Mouse (Mus musculus) yolk sac, embryonic 10.5 days (tissue): ENCODE results near the gene Olfr1357.
"Not testable (repeated sequence)": the region's sequence is repeated elsewhere in the genome, so short reads cannot be mapped to it uniquely, and the experiment has no call there.

Experiments
- DNase-seq: peaks from one replicate; pipeline ENCODE4 v3.0.0-alpha.2; 2017; ENCODE audit warnings: low spot score

Olfr1357 gene

GRCm38 (mm10) chr10:78617974-78618373 lies at the start of gene Olfr1357:
Gene Olfr1357, minus strand, starts transcription at chr10:78618074.
- DNase-seq, result no peak

- DNase-seq, result not testable (repeated sequence)
Measured at GRCm38 (mm10) chr10:78666696-78667095, 48.8 kb upstream of the Olfr1357 start.

GRCm38 (mm10) chr10:78664546-78664945 lies 46.7 kb upstream of the Olfr1357 start:
- DNase-seq, result no peak

DNA sequence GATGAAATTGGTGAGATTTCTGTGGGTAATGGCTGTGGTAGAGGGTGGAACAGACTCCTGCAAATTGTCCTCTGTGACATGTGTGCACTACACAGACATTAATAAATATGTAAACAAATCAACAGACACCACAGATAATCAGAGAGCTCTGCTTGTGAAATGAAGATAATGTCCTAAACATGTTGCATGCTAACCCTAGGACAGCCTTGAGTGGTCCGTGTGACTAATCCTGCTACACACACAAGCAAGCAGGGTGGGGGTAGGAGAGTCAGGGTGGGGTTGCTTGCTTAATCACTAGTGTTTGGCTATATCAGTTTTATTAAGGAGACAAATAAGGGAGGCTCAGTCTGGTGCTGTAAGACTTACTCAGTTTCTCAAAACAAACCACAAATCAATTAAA lies 43.3 kb upstream of the Olfr1357 start:
- DNase-seq, result no peak

GRCm38 (mm10) chr10:78632311-78632710 lies 14.4 kb upstream of the Olfr1357 start:
- peak; percentile 7 for DNase-seq

DNA sequence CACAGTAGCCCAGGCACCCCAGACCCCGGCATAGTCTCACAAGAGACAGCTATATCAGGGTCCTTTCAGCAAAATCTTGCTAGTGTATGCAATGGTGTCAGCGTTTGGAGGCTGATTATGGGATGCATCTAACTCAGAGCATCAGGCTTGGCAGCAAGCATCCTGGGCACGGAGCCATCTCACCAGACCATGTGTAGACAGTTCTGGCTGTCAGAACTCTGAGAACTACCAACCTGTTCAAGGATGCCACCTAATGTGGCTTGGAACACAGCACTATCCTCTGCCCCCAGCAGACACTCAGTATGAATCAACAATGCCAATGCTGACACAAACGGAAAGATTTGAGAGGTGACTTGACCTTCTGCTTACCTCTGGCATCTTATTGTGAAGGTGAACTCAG lies 12.3 kb upstream of the Olfr1357 start:
- DNase-seq, result no peak

- not testable (repeated sequence) for DNase-seq
Measured at GRCm38 (mm10) chr10:78623143-78623542, 5.3 kb upstream of the Olfr1357 start.

DNA sequence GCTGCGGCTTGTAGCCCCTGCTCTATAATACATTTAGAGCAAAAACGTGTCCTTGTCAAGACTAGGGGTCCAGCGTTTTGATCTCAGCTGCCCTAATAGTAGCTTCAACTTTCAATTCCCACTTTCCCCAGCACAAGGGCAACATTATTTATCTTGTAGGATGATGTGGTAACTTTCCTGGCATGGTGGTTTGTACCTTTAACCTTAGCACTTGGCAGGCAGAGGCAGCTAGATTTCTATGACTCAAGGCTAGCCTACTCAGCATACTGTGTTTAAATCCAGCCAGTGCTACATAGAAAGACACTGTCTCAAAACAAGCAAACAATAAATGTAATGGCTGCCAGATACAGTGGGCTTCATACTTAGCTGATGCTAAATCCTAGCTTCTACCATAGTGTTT lies 10.3 kb downstream of the Olfr1357 start:
- DNase-seq, result no peak

DNA sequence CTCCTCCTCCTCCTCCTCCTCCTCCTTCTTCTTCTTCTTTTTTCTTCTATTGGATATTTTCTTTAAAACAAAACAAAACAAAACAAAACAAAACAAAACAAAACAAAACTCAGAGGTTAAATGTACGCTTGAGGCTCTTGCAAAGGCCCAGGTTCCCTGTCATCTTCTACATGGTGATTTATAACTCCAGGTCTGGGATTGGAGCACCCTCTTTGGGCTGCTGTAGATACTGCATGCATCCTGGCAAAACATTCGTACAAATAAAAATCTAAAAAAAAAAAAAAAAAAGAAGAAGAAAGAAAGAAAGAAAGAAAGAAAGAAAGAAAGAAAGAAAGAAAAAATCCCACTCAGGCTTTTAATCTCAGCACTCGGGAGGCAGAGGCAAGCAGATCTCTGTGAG lies 12.8 kb downstream of the Olfr1357 start:
- no peak for DNase-seq

GRCm38 (mm10) chr10:78599865-78600264 lies 18.0 kb downstream of the Olfr1357 start:
- no peak for DNase-seq

- no peak for DNase-seq
Measured at GRCm38 (mm10) chr10:78594566-78594965, 23.3 kb downstream of the Olfr1357 start.

- no peak for DNase-seq
Measured at GRCm38 (mm10) chr10:78594157-78594556, 23.7 kb downstream of the Olfr1357 start.

DNA sequence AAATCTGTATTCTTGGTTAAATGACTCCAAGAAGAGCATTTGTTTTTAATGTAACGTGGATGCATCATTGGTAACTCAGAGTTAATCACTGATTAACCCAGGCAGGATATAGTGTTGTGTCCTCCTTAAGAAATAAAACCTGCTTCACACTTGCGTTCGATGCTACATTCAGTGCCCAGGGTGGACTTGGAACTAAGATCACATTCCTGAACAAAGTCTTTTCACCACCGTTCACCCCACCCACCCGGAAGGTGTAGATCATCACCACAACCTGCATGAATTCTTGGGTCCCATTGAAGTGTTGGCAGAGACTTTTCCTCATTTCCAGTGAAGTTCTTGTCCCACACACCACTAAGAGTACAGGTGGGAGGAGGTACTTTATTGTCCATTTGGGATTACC lies 24.1 kb downstream of the Olfr1357 start:
- peak; percentile 34 for DNase-seq

GRCm38 (mm10) chr10:78592856-78593379 lies 25.0 kb downstream of the Olfr1357 start:
- no peak for DNase-seq

DNA sequence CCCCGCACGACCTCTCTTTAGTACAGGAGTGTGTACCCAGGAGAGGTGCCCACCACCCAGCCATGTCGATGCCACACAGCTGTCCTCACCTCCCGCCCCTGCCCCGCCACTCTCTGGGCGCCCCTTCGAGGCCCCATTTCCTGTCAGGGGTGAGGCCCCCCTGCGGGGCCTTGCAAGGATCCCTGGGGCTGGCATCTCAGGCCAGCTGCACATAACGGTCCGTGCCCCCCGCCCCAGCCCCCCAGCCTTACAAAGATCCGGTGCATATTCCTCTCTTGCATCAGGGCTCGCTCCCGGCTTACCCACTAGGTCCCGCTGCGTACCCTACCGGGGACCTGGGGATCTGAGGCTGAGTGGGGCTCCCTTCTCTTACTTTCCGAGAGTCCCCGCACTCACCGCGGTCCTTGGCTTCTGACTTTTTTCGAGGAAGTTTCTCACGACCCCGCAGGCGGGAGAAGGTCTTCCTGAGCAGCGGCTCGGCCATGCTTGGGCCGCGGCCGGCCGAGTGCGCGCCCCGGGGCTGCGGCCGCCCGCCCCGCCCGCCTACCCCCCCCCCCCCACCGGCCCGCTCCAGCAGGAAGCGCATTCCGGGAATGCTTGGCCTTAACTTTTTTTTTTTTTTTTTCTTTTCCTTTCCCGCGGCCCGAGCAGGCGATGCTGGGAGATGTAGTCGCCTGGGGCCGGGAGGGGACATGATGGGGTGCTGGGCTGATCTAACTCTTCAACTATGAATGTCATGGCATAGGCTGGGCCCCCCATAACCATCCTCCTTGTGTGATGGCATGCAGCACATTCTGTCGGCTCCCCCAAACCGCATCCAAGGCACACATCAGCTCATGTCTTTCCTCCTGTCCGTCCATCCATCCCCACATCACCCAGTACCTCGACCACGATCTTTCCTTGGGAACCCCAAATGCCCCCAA lies 26.2 kb downstream of the Olfr1357 start, which contains the start of gene Syde1:
Gene Syde1, minus strand, starts transcription at position 559 of the 923 bp plus-strand sequence.
- DNase-seq, result peak; percentile 76

DNA sequence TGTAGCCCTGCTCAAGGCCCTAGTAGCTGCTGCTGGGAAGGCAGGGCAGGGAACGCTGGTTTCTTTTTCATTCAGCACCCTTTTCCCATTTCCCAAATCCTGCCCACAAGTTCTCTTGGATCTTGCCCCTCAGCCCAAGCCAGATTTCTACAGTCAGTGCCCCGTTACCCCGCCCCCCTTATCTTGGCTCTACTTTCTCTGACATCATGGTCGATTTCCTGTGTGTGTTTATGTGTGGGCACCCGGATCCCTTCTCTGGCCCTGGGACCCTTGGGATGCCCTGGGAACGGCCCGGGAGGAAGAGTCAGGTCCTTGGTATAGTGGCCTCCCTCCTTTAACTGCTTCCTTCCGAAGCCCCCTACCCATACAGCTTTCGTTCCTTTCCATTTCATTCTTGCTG lies 27.1 kb downstream of the Olfr1357 start:
- peak; percentile 25 for DNase-seq

- DNase-seq, result no peak
Measured at GRCm38 (mm10) chr10:78589901-78590300, 28.0 kb downstream of the Olfr1357 start.

DNA sequence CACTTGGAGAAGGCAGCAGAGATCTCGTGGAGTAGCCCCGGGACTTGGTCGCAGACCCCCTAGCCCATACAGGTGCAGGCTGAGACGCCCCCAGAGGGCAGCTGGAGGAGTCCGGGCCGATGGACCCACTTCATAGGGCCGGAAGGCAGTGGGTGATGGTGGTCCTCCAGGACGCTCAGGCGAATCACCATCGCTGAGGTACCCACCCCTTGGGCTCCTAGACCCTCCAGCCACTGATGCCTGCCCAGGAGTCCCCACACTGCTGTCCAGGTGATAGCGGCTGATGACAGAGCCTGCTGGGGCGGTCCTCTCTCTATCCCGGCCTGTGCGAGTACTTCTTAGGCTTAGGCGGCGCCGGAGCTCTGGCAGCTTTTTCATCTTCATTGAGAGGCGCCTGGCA lies 28.6 kb downstream of the Olfr1357 start:
- no peak for DNase-seq

DNA sequence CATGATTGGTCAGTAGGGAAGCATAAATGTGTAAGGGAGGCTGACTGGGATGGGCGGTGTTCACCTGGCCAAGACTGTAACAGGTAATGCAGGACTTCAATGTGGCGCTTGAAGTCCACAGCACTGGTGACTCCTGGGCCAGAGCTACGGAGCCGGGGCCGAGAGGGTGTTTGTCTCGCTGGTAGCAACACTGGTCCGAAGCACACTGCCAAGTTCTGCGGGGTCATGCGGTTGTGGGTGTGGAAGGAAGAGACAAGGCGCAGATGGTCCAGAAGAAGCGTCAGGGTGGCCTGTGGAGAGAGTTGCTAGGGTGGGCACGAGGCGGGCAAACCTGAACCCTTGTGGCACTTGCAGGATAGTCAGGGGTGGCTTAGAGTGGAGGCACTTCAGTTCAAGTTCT lies 31.8 kb downstream of the Olfr1357 start:
- DNase-seq, result no peak

DNA sequence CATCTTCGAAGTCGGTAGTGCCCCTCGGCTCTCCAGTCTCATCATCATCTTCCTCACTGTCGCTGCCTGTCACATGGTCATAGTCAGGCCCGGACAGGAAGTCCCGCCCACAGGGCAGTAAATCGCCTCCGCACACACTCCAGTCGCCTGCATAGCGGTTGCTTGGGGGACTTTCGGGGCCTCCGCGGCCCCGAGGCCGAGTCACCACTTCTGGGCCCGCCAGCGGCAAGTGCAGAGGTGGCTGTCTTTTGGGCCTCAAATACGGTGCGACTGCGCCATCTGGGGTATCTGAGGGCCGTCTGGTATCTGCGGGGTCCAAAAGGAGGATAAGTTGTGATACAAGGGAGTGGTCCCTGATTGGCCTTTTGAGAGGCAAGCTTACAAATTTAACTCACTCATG lies 32.3 kb downstream of the Olfr1357 start:
- DNase-seq, result no peak

- DNase-seq, result no peak
Measured at GRCm38 (mm10) chr10:78584996-78585395, 32.9 kb downstream of the Olfr1357 start.

- no peak for DNase-seq
Measured at GRCm38 (mm10) chr10:78583939-78584338, 33.9 kb downstream of the Olfr1357 start.

- DNase-seq, result no peak
Measured at GRCm38 (mm10) chr10:78583347-78583746, 34.5 kb downstream of the Olfr1357 start.
